Mouse (Mus musculus) thymus, adult 2 months (tissue): Measurements from ENCODE around the gene Shisa2. TPM values are rescaled to one million over a fixed set of nuclear protein-coding genes. Genes with fewer than 3 reads are reported as not detected.
A peak's percentile ranks its signal among the peaks of the same experiment; 100 is the strongest.

ENCODE experiments used
- DNase-seq: peaks from one replicate; pipeline ENCODE4 v3.0.0; 2021
- H3K27ac ChIP-seq: fragments of 200-500 bp; 2 replicates; pipeline ENCODE4 v1.5.1; 2012; ENCODE audit warnings: low read length, control low read depth; ENCODE audit not compliant: control insufficient read depth, insufficient read depth
- H3K27me3 ChIP-seq: fragments of 200-500 bp; 2 replicates; pipeline ENCODE4 v1.6.1; 2012; ENCODE audit warnings: mild to moderate bottlenecking, low read length, moderate library complexity, mixed read lengths; ENCODE audit not compliant: control insufficient read depth, insufficient read depth
- H3K36me3 ChIP-seq: fragments of 200-500 bp; 2 replicates; pipeline ENCODE4 v1.6.1; 2012; ENCODE audit warnings: mild to moderate bottlenecking, low read length, moderate library complexity; ENCODE audit not compliant: control insufficient read depth, insufficient read depth
- H3K4me1 ChIP-seq: fragments of 200-500 bp; replicated peaks from 2 replicates; pipeline ENCODE4 v1.6.1; 2012; ENCODE audit warnings: low read length; ENCODE audit not compliant: control insufficient read depth, insufficient read depth
- H3K4me3 ChIP-seq: fragments of 200-500 bp; 2 replicates; pipeline ENCODE4 v1.5.1; 2012; ENCODE audit warnings: mild to moderate bottlenecking, low read length, control low read depth, moderate library complexity; ENCODE audit not compliant: control insufficient read depth, insufficient read depth
- CTCF ChIP-seq: fragments of 200-500 bp; IDR thresholded peaks from 2 replicates; pipeline ENCODE4 v1.5.1; 2012; ENCODE audit warnings: mild to moderate bottlenecking, control low read depth, low read length, moderate library complexity, borderline replicate concordance; ENCODE audit not compliant: control insufficient read depth, poor library complexity, insufficient read depth; ENCODE audit errors: extremely low read depth
- POLR2A ChIP-seq: fragments of 200-500 bp; IDR thresholded peaks from 2 replicates; pipeline ENCODE4 v1.6.1; 2012; ENCODE audit warnings: mild to moderate bottlenecking, low read length, control low read depth, moderate library complexity; ENCODE audit not compliant: control insufficient read depth, poor library complexity, insufficient read depth; ENCODE audit errors: extremely low read depth
- WGBS: fragments of 180-500 bp; shearing (Covaris S2); methylation state at CpG from one replicate; pipeline ENCODE4 v1.1.7; 2018; 5-methylcytosine and 5-hydroxymethylcytosine counted together
- polyA plus RNA-seq: library from polyadenylated mRNA; depleted of rRNA; stranded (reverse); fragments of >200 nt; gene quantifications from 2 replicates; pipeline ENCODE4 v1.2.3, GENCODE M21; 2012

The Shisa2 gene
- polyA plus RNA-seq, 1 experiment: 37.2 TPM

GRCm38 (mm10) chr14:59616802-59617201 lies 8.3 kb upstream of the Shisa2 start:
- TF ChIP-seq CTCF: no peak
- TF ChIP-seq POLR2A: no peak
- DNase-seq: no peak
- Histone ChIP-seq H3K27ac (no peak overlapping the region), H3K27me3 (no peaks in the 10 kb centered on the region), H3K4me3 (no peak overlapping the region), H3K36me3 (no peaks in the 10 kb centered on the region), H3K4me1 (no peaks in the 10 kb centered on the region)
- WGBS: 96% methylated on average over 7 of the region's 7 CpGs

- no peak for TF ChIP-seq CTCF
- TF ChIP-seq POLR2A: no peak
- no peak overlapping the region for H3K4me3 ChIP-seq
- no peaks in the 10 kb centered on the region for H3K4me1 ChIP-seq
- no peaks in the 10 kb centered on the region; the same call in 1 of the 2 replicates for H3K27me3 ChIP-seq
- no peak overlapping the region for H3K27ac ChIP-seq
- WGBS: 66% methylated on average over 9 of the region's 9 CpGs
- H3K36me3 ChIP-seq: no peaks in the 10 kb centered on the region
- no peak for DNase-seq
Observed at GRCm38 (mm10) chr14:59624326-59624885, 702 bp upstream of the Shisa2 start.

GRCm38 (mm10) chr14:59625806-59626364 lies 777 bp downstream of the Shisa2 start:
- H3K27ac ChIP-seq: no peak overlapping the region
- no peaks in the 10 kb centered on the region for H3K36me3 ChIP-seq
- no peak for TF ChIP-seq CTCF
- TF ChIP-seq POLR2A: no peak
- H3K27me3 ChIP-seq: no peaks in the 10 kb centered on the region; the same call in 1 of the 2 replicates
- 2% methylated on average over 51 of the region's 51 CpGs for WGBS
- peak overlapping the region; percentile 34 for H3K4me3 ChIP-seq
- H3K4me1 ChIP-seq: no peaks in the 10 kb centered on the region
- DNase-seq: no peak

- H3K4me1 ChIP-seq: no peaks in the 10 kb centered on the region
- H3K4me3 ChIP-seq: no peak overlapping the region
- H3K27ac ChIP-seq: no peak overlapping the region
- 80% methylated on average over 8 of the region's 8 CpGs for whole genome bisulfite sequencing
- TF ChIP-seq CTCF (no peak), POLR2A (no peak)
- no peaks in the 10 kb centered on the region; the same call in 1 of the 2 replicates for H3K27me3 ChIP-seq
- DNase-seq: no peak
- H3K36me3 ChIP-seq: no peaks in the 10 kb centered on the region
Observed at GRCm38 (mm10) chr14:59626711-59627110, 1.6 kb downstream of the Shisa2 start.

- H3K27ac ChIP-seq: no peak overlapping the region
- DNase-seq: no peak
- no peaks in the 10 kb centered on the region for H3K4me1 ChIP-seq
- no peaks in the 10 kb centered on the region for H3K36me3 ChIP-seq
- 85% methylated on average over 9 of the region's 9 CpGs for WGBS
- H3K27me3 ChIP-seq: no peaks in the 10 kb centered on the region; the same call in 1 of the 2 replicates
- TF ChIP-seq CTCF (no peak), POLR2A (no peak)
- H3K4me3 ChIP-seq: no peak overlapping the region
Observed at GRCm38 (mm10) chr14:59627142-59627680, 2.1 kb downstream of the Shisa2 start.

- Histone ChIP-seq H3K36me3 (no peaks in the 10 kb centered on the region), H3K27ac (peak overlapping the region; percentile 12; the same call in 1 of the 2 replicates), H3K4me1 (no peaks in the 10 kb centered on the region), H3K27me3 (no peaks in the 10 kb centered on the region; the same call in 1 of the 2 replicates), H3K4me3 (peak overlapping the region; percentile 14; the same call in 1 of the 2 replicates)
- DNase-seq: no peak
- TF ChIP-seq CTCF (no peak), POLR2A (no peak)
- WGBS: 84% methylated on average over 7 of the region's 7 CpGs
Observed at GRCm38 (mm10) chr14:59627823-59628222, 2.7 kb downstream of the Shisa2 start.

GRCm38 (mm10) chr14:59629308-59629707 lies 4.2 kb downstream of the Shisa2 start:
- Histone ChIP-seq H3K36me3 (no peaks in the 10 kb centered on the region), H3K27ac (no peak overlapping the region), H3K27me3 (no peaks in the 10 kb centered on the region; the same call in 1 of the 2 replicates), H3K4me3 (no peak overlapping the region), H3K4me1 (no peaks in the 10 kb centered on the region)
- TF ChIP-seq POLR2A (no peak), CTCF (no peak)
- no peak for DNase-seq
- WGBS: 92% methylated on average over 15 of the region's 15 CpGs
